Mouse (Mus musculus): ENCODE data around the gene Nol4l.

The Nol4l gene

GRCm38 (mm10) chr2:153441228-153441627, 88.5 kb downstream of the Nol4l start:
- no peak for DNase-seq (ENCODE audit: low read depth, low spot score)
- peaks cover 6% of the 10 kb centered on the region for H3K27me3 ChIP-seq (ENCODE audit: control insufficient read depth, insufficient read depth, low read length, poor library complexity, severe bottlenecking)
- no peaks in the 10 kb centered on the region for H3K36me3 ChIP-seq (ENCODE audit: control insufficient read depth, insufficient read depth, low read length, poor library complexity, severe bottlenecking)

GRCm38 (mm10) chr2:153440755-153441154, 89.0 kb downstream of the Nol4l start:
- DNase-seq (ENCODE audit: low read depth, low spot score), result no peak
- Histone ChIP-seq H3K36me3 (ENCODE audit: control insufficient read depth, insufficient read depth, low read length, poor library complexity, severe bottlenecking) (no peaks in the 10 kb centered on the region), H3K27me3 (ENCODE audit: control insufficient read depth, insufficient read depth, low read length, poor library complexity, severe bottlenecking) (peaks cover 6% of the 10 kb centered on the region)

GRCm38 (mm10) chr2:153437306-153437659, 92.5 kb downstream of the Nol4l start:
- no peaks in the 10 kb centered on the region for H3K27me3 ChIP-seq (ENCODE audit: control insufficient read depth, insufficient read depth, low read length, poor library complexity, severe bottlenecking)
- DNase-seq (ENCODE audit: low read depth, low spot score), result no peak

GRCm38 (mm10) chr2:153436641-153437305, 93.0 kb downstream of the Nol4l start:
- DNase-seq (ENCODE audit: low read depth, low spot score), result no peak
- H3K36me3 ChIP-seq (ENCODE audit: control insufficient read depth, insufficient read depth, low read length, poor library complexity, severe bottlenecking), result no peaks in the 10 kb centered on the region
- H3K27me3 ChIP-seq (ENCODE audit: control insufficient read depth, insufficient read depth, low read length, poor library complexity, severe bottlenecking), result no peaks in the 10 kb centered on the region

More at GRCm38 (mm10) chr2:153437306-153437659, 92.5 kb downstream of the Nol4l start:
- H3K36me3 ChIP-seq (ENCODE audit: control insufficient read depth, insufficient read depth, low read length, poor library complexity, severe bottlenecking), result no peaks in the 10 kb centered on the region

GRCm38 (mm10) chr2:153434880-153435831, 94.6 kb downstream of the Nol4l start:
- Histone ChIP-seq H3K27me3 (ENCODE audit: control insufficient read depth, insufficient read depth, low read length, poor library complexity, severe bottlenecking) (no peaks in the 10 kb centered on the region), H3K36me3 (ENCODE audit: control insufficient read depth, insufficient read depth, low read length, poor library complexity, severe bottlenecking) (no peaks in the 10 kb centered on the region)
- no peak for DNase-seq (ENCODE audit: low read depth, low spot score)

- Histone ChIP-seq H3K36me3 (ENCODE audit: control insufficient read depth, insufficient read depth, low read length, poor library complexity, severe bottlenecking) (no peaks in the 10 kb centered on the region), H3K27me3 (ENCODE audit: control insufficient read depth, insufficient read depth, low read length, poor library complexity, severe bottlenecking) (no peaks in the 10 kb centered on the region)
- no peak for DNase-seq (ENCODE audit: low read depth, low spot score)
These were observed 95.9 kb downstream of the Nol4l start for GRCm38 (mm10) chr2:153433859-153434258.

GRCm38 (mm10) chr2:153432492-153432891, 97.3 kb downstream of the Nol4l start:
- H3K27me3 ChIP-seq (ENCODE audit: control insufficient read depth, insufficient read depth, low read length, poor library complexity, severe bottlenecking), result no peaks in the 10 kb centered on the region
- no peak for DNase-seq (ENCODE audit: low read depth, low spot score)
- no peaks in the 10 kb centered on the region for H3K36me3 ChIP-seq (ENCODE audit: control insufficient read depth, insufficient read depth, low read length, poor library complexity, severe bottlenecking)

GRCm38 (mm10) chr2:153430571-153430970, 99.2 kb downstream of the Nol4l start:
- no peak for DNase-seq (ENCODE audit: low read depth, low spot score)
- Histone ChIP-seq H3K27me3 (ENCODE audit: control insufficient read depth, insufficient read depth, low read length, poor library complexity, severe bottlenecking) (no peaks in the 10 kb centered on the region), H3K36me3 (ENCODE audit: control insufficient read depth, insufficient read depth, low read length, poor library complexity, severe bottlenecking) (no peaks in the 10 kb centered on the region)

GRCm38 (mm10) chr2:153428485-153428884, 101.3 kb downstream of the Nol4l start:
- no peak for DNase-seq (ENCODE audit: low read depth, low spot score)
- Histone ChIP-seq H3K36me3 (ENCODE audit: control insufficient read depth, insufficient read depth, low read length, poor library complexity, severe bottlenecking) (no peaks in the 10 kb centered on the region), H3K27me3 (ENCODE audit: control insufficient read depth, insufficient read depth, low read length, poor library complexity, severe bottlenecking) (no peaks in the 10 kb centered on the region)

- DNase-seq (ENCODE audit: low read depth, low spot score), result no peak
- H3K36me3 ChIP-seq (ENCODE audit: control insufficient read depth, insufficient read depth, low read length, poor library complexity, severe bottlenecking), result no peaks in the 10 kb centered on the region
- no peaks in the 10 kb centered on the region for H3K27me3 ChIP-seq (ENCODE audit: control insufficient read depth, insufficient read depth, low read length, poor library complexity, severe bottlenecking)
These were observed 102.8 kb downstream of the Nol4l start for GRCm38 (mm10) chr2:153426931-153427330.

GRCm38 (mm10) chr2:153425998-153426670, 103.6 kb downstream of the Nol4l start:
- DNase-seq (ENCODE audit: low read depth, low spot score), result no peak
- no peaks in the 10 kb centered on the region for H3K36me3 ChIP-seq (ENCODE audit: control insufficient read depth, insufficient read depth, low read length, poor library complexity, severe bottlenecking)
- H3K27me3 ChIP-seq (ENCODE audit: control insufficient read depth, insufficient read depth, low read length, poor library complexity, severe bottlenecking), result no peaks in the 10 kb centered on the region

- H3K27me3 ChIP-seq (ENCODE audit: control insufficient read depth, insufficient read depth, low read length, poor library complexity, severe bottlenecking), result no peaks in the 10 kb centered on the region
- DNase-seq (ENCODE audit: low read depth, low spot score), result no peak
- no peaks in the 10 kb centered on the region for H3K36me3 ChIP-seq (ENCODE audit: control insufficient read depth, insufficient read depth, low read length, poor library complexity, severe bottlenecking)
These were observed 104.5 kb downstream of the Nol4l start for GRCm38 (mm10) chr2:153425124-153425844.

GRCm38 (mm10) chr2:153424557-153424956, 105.2 kb downstream of the Nol4l start:
- no peaks in the 10 kb centered on the region for H3K27me3 ChIP-seq (ENCODE audit: control insufficient read depth, insufficient read depth, low read length, poor library complexity, severe bottlenecking)
- no peak for DNase-seq (ENCODE audit: low read depth, low spot score)
- H3K36me3 ChIP-seq (ENCODE audit: control insufficient read depth, insufficient read depth, low read length, poor library complexity, severe bottlenecking), result no peaks in the 10 kb centered on the region

GRCm38 (mm10) chr2:153423113-153423512, 106.7 kb downstream of the Nol4l start:
- H3K27me3 ChIP-seq (ENCODE audit: control insufficient read depth, insufficient read depth, low read length, poor library complexity, severe bottlenecking), result no peaks in the 10 kb centered on the region
- DNase-seq (ENCODE audit: low read depth, low spot score), result no peak
- H3K36me3 ChIP-seq (ENCODE audit: control insufficient read depth, insufficient read depth, low read length, poor library complexity, severe bottlenecking), result no peaks in the 10 kb centered on the region
